Comparison of ENCODE assay signal across 22 mouse cellular contexts in the genomic region with DNA sequence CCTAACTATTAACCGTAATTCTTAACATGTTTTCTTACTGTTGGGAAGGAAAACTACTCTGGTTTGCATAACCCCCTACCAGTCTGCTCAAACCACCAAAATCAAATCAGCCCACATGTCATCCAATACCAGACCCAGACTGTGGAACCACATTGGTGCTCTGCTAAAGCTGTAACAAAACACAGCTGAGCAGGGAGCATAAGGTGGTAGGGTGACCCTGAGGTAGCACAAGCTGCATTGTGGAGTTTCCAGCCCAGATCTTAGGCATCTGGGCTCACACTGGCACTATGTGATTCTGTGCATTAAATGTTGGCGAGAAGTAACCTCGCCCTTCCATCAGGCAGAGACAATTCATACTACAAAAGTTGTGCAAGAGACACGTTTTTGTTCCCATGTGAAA. TPM values are rescaled to one million over a fixed set of nuclear protein-coding genes. Genes with fewer than 3 reads are reported as not detected.
DNase-seq lines count a peak whose midpoint lies in the region; ATAC-seq lines count a peak whose summit lies in the region.
"Had no signal": no experiment of that assay in that cellular context is flagged by ENCODE, and none has a peak within 500 bp of the region (broad histone marks: within the 10 kb centered on the region; RNA-seq: fewer than 3 reads in every experiment).

No protein-coding gene starts in this region.

- H3K4me3 ChIP-seq in kidney, embryonic 14.5 days (ENCODE audit: low read length): no peak overlapping the region
- H3K4me3 ChIP-seq in embryonic facial prominence, embryonic 10.5 days: no peak overlapping the region
- H3K4me3 ChIP-seq in limb, embryonic 13.5 days: no peak overlapping the region
- H3K4me3 ChIP-seq: hindbrain, embryonic 12.5 days; midbrain, embryonic 15.5 days had no signal

- no peaks in the 10 kb centered on the region for H3K9me3 ChIP-seq in kidney, embryonic 14.5 days (ENCODE audit: control insufficient read depth, low read length)
- H3K9me3 ChIP-seq in embryonic facial prominence, embryonic 10.5 days: no peaks in the 10 kb centered on the region
- H3K9me3 ChIP-seq in limb, embryonic 13.5 days: no peaks in the 10 kb centered on the region
- H3K9me3 ChIP-seq: hindbrain, embryonic 12.5 days; midbrain, embryonic 15.5 days had no signal

- no peak overlapping the region for H3K4me2 ChIP-seq in kidney, embryonic 14.5 days (replicated peaks; ENCODE audit: low read depth, low read length)
- peak overlapping the region; percentile 54; the same call in 1 of the 2 replicates for H3K4me2 ChIP-seq in limb, embryonic 13.5 days (replicated peaks)
- H3K4me2 ChIP-seq: midbrain, embryonic 15.5 days had no signal

- H3K27me3 ChIP-seq in kidney, embryonic 14.5 days (ENCODE audit: control insufficient read depth, insufficient read depth, low read length): no peaks in the 10 kb centered on the region
- no peaks in the 10 kb centered on the region for H3K27me3 ChIP-seq in embryonic facial prominence, embryonic 10.5 days (replicated peaks; ENCODE audit: low read depth, poor library complexity, severe bottlenecking)
- H3K27me3 ChIP-seq in limb, embryonic 13.5 days: no peaks in the 10 kb centered on the region; the same call in 1 of the 2 replicates
- H3K27me3 ChIP-seq: CH12.LX; hindbrain, embryonic 12.5 days; midbrain, embryonic 15.5 days had no signal

- no peak for DNase-seq in kidney, adult 8-10 months
- peak; percentile 30 for DNase-seq in embryonic facial prominence, embryonic 10.5 days (ENCODE audit: low spot score)
- DNase-seq in forelimb bud, embryonic 11.5 days (ENCODE audit: low read depth, low spot score): peak; percentile 43
- DNase-seq in cerebellum, adult 11 months: no peak
- no peak for DNase-seq in heart, postnatal 10 days
- DNase-seq: adrenal gland, postnatal 14 days; cerebellum, adult 11-12 months; cerebellum, postnatal 36 days; gastrocnemius, postnatal 36 days; kidney, adult 18-20 months; lung, adult 18-20 months; lung, postnatal 14 days; right cerebral cortex, postnatal 25 days; thymus, adult 2 months had no signal

- peak; percentile 89 for ATAC-seq in kidney, embryonic 14.5 days (ENCODE audit: low FRiP score, low TSS enrichment)
- no peak for ATAC-seq in limb, embryonic 13.5 days (ENCODE audit: low FRiP score, low read depth)
- ATAC-seq: forebrain, embryonic 14.5 days; midbrain, embryonic 15.5 days had no signal

- intact Hi-C loops in heart, postnatal 10 days (cut with DNase I): no loop called here

- H3K9ac ChIP-seq in kidney, embryonic 14.5 days (ENCODE audit: low read depth, low read length): no peak overlapping the region
- no peak overlapping the region for H3K9ac ChIP-seq in limb, embryonic 13.5 days
- H3K9ac ChIP-seq: hindbrain, embryonic 12.5 days; midbrain, embryonic 15.5 days had no signal

- peaks cover 14% of the 10 kb centered on the region; the same call in 1 of the 2 replicates for H3K4me1 ChIP-seq in kidney, embryonic 14.5 days (ENCODE audit: control insufficient read depth, insufficient read depth, low read length)
- peaks cover 25% of the 10 kb centered on the region for H3K4me1 ChIP-seq in embryonic facial prominence, embryonic 10.5 days
- H3K4me1 ChIP-seq in limb, embryonic 13.5 days: peaks cover 26% of the 10 kb centered on the region

- 40% methylated on average over 4 of the region's 4 CpGs for WGBS in kidney, embryonic 14.5 days
- WGBS in embryonic facial prominence, embryonic 10.5 days: 72% methylated on average over 4 of the region's 4 CpGs
- WGBS in limb, embryonic 13.5 days: 43% methylated on average over 4 of the region's 4 CpGs

- H3K36me3 ChIP-seq in kidney, embryonic 14.5 days (ENCODE audit: control insufficient read depth, insufficient read depth, low read length): no peaks in the 10 kb centered on the region
- H3K36me3 ChIP-seq in embryonic facial prominence, embryonic 10.5 days (replicated peaks): no peaks in the 10 kb centered on the region
- no peaks in the 10 kb centered on the region for H3K36me3 ChIP-seq in limb, embryonic 13.5 days
- H3K36me3 ChIP-seq: hindbrain, embryonic 12.5 days; midbrain, embryonic 15.5 days had no signal

- no peak overlapping the region for H3K27ac ChIP-seq in kidney, embryonic 14.5 days (ENCODE audit: low read depth, low read length)
- no peak overlapping the region; the same call in 1 of the 2 replicates for H3K27ac ChIP-seq in embryonic facial prominence, embryonic 10.5 days (replicated peaks)
- H3K27ac ChIP-seq in limb, embryonic 13.5 days: no peak overlapping the region; the same call in 1 of the 2 replicates
- H3K27ac ChIP-seq: hindbrain, embryonic 12.5 days; midbrain, embryonic 15.5 days had no signal

RNA-seq across cellular contexts. Expression of a gene that starts 1.1 kb away (rescaled TPM):
- 1.1 and 2.2 TPM in 2 replicates for polyA plus RNA-seq in kidney, embryonic 14.5 days (2014; fragmentation: Nextera tagmentation; extraction: Ambion mirVana)
- polyA plus RNA-seq in embryonic facial prominence, embryonic 10.5 days (2016; fragmentation: Nextera tagmentation; extraction: Ambion mirVana): 1.9 and 3.4 TPM in 2 replicates
- 9.6 and 10.4 TPM in 2 replicates for polyA plus RNA-seq in limb, embryonic 13.5 days (2015; fragmentation: Nextera tagmentation; extraction: Ambion mirVana)
- 1 to 10 TPM; 4.5 to 7.1 TPM for total RNA-seq in heart, postnatal 10 days (2021)
- total RNA-seq: CH12.LX; MEL; neutrophil, adult 5-6 weeks had no signal

Comparison
In these comparisons a context has a peak if more than half of its experiments do, and no peak if none do; other contexts are left out.
1. DNase-seq: peak in embryonic facial prominence, embryonic 10.5 days (single experiment) and forelimb bud, embryonic 11.5 days (single experiment); none in kidney, adult 8-10 months (0 of 2), cerebellum, adult 11 months (single experiment) and heart, postnatal 10 days (0 of 2).